Mouse (Mus musculus) hindbrain, embryonic 13.5 days (tissue): ENCODE measurements at regions not wholly inside any gene's neighbourhood (a gene's known extent, or its start where the extent isn't known, plus 50 kb on each side); places are given as distances from the start of the nearest gene placed in this dataset.
A peak's percentile ranks its signal among the peaks of the same experiment; 100 is the strongest.
"Not testable (repeated sequence)": the region's sequence is repeated elsewhere in the genome, so short reads cannot be mapped to it uniquely, and the experiment has no call there.

Experiments
- ATAC-seq: fragments of 200-750 bp; cut with Nextera tagmentation; 2 replicates; pipeline ENCODE4 v1.8.0; 2017; ENCODE audit warnings: moderate TSS enrichment; ENCODE audit not compliant: low FRiP score
- H3K27ac ChIP-seq: fragments of 300-500 bp; sonication (generic); 2 replicates; pipeline ENCODE4 v1.5.1; 2015; ENCODE audit warnings: inconsistent platforms, mild to moderate bottlenecking, moderate library complexity
- H3K27me3 ChIP-seq: fragments of 300-500 bp; sonication (generic); 2 replicates; pipeline ENCODE4 v1.6.1; 2015; ENCODE audit warnings: mild to moderate bottlenecking, inconsistent platforms
- H3K36me3 ChIP-seq: fragments of 300-500 bp; sonication (generic); 2 replicates; pipeline ENCODE4 v1.6.1; 2015; ENCODE audit warnings: mild to moderate bottlenecking, inconsistent platforms
- H3K4me1 ChIP-seq: fragments of 300-500 bp; sonication (generic); replicated peaks from 2 replicates; pipeline ENCODE4 v1.6.1; 2015; ENCODE audit warnings: inconsistent platforms
- H3K4me2 ChIP-seq: fragments of 300-500 bp; sonication (generic); 2 replicates; pipeline ENCODE4 v1.6.1; 2015; ENCODE audit warnings: inconsistent platforms, mild to moderate bottlenecking, moderate library complexity
- H3K4me3 ChIP-seq: fragments of 300-500 bp; sonication (generic); 2 replicates; pipeline ENCODE4 v1.5.1; 2015; ENCODE audit warnings: mild to moderate bottlenecking, inconsistent platforms
- H3K9ac ChIP-seq: fragments of 300-500 bp; sonication (generic); 2 replicates; pipeline ENCODE4 v1.6.1; 2015; ENCODE audit warnings: mild to moderate bottlenecking, inconsistent platforms
- H3K9me3 ChIP-seq: fragments of 300-500 bp; sonication (generic); 2 replicates; pipeline ENCODE4 v1.6.1; 2016; ENCODE audit warnings: inconsistent platforms
- WGBS: fragments of 180-500 bp; shearing (Covaris S2); methylation state at CpG from one replicate; pipeline ENCODE4 v1.1.7; 2015; 5-methylcytosine and 5-hydroxymethylcytosine counted together

- 87% methylated on average over 11 of the region's 11 CpGs for WGBS
- no peaks in the 10 kb centered on the region for H3K27me3 ChIP-seq
- no peak overlapping the region for H3K4me3 ChIP-seq
- H3K9ac ChIP-seq: no peak overlapping the region
- no peak overlapping the region for H3K4me2 ChIP-seq
- H3K27ac ChIP-seq: no peak overlapping the region
- H3K9me3 ChIP-seq: no peaks in the 10 kb centered on the region
- H3K36me3 ChIP-seq: no peaks in the 10 kb centered on the region
- no peak for ATAC-seq
- 0 out of 2 replicates have a peak, but pooled peaks cover 5% of the 10 kb centered on the region for H3K4me1 ChIP-seq
Observed at GRCm38 (mm10) chr12:65426884-65427283, 201.6 kb downstream of the Wdr20rt start.

- no peaks in the 10 kb centered on the region for H3K36me3 ChIP-seq
- H3K27ac ChIP-seq: no peak overlapping the region
- peak; percentile 77 for ATAC-seq
- peak overlapping the region; percentile 5 for H3K4me3 ChIP-seq
- 0 out of 2 replicates have a peak, but pooled peaks cover 5% of the 10 kb centered on the region for H3K4me1 ChIP-seq
- no peaks in the 10 kb centered on the region for H3K27me3 ChIP-seq
- H3K9ac ChIP-seq: no peak overlapping the region
- no peaks in the 10 kb centered on the region for H3K9me3 ChIP-seq
- 43% methylated on average over 23 of the region's 23 CpGs for WGBS
- peak overlapping the region; percentile 42 for H3K4me2 ChIP-seq
Observed at GRCm38 (mm10) chr12:65428214-65428981, 203.1 kb downstream of the Wdr20rt start.

- no peak overlapping the region for H3K4me2 ChIP-seq
- H3K9me3 ChIP-seq: no peaks in the 10 kb centered on the region
- no peak overlapping the region for H3K4me3 ChIP-seq
- no peaks in the 10 kb centered on the region for H3K36me3 ChIP-seq
- no peaks in the 10 kb centered on the region for H3K27me3 ChIP-seq
- H3K4me1 ChIP-seq: no peaks in the 10 kb centered on the region
- H3K9ac ChIP-seq: no peak overlapping the region
- no peak overlapping the region for H3K27ac ChIP-seq
- ATAC-seq: no peak
- WGBS: 90% methylated on average over 4 of the region's 4 CpGs
Observed at GRCm38 (mm10) chr12:65450845-65451244, 225.5 kb downstream of the Wdr20rt start.

GRCm38 (mm10) chr12:65455683-65456082 is 230.4 kb downstream of the Wdr20rt start:
- 90% methylated on average over 3 of the region's 3 CpGs for WGBS
- H3K27ac ChIP-seq: no peak overlapping the region
- H3K27me3 ChIP-seq: no peaks in the 10 kb centered on the region
- H3K4me3 ChIP-seq: no peak overlapping the region
- H3K9ac ChIP-seq: no peak overlapping the region
- no peaks in the 10 kb centered on the region for H3K9me3 ChIP-seq
- H3K4me2 ChIP-seq: no peak overlapping the region
- no peak for ATAC-seq
- H3K4me1 ChIP-seq: no peaks in the 10 kb centered on the region
- H3K36me3 ChIP-seq: no peaks in the 10 kb centered on the region

GRCm38 (mm10) chr12:65456956-65457355 is 231.6 kb downstream of the Wdr20rt start:
- ATAC-seq: no peak
- Histone ChIP-seq H3K9me3 (no peaks in the 10 kb centered on the region), H3K27me3 (no peaks in the 10 kb centered on the region), H3K4me1 (no peaks in the 10 kb centered on the region), H3K4me2 (no peak overlapping the region), H3K4me3 (no peak overlapping the region), H3K36me3 (no peaks in the 10 kb centered on the region), H3K9ac (no peak overlapping the region), H3K27ac (no peak overlapping the region)
- WGBS: 83% methylated on average over 3 of the region's 3 CpGs

- Histone ChIP-seq H3K9me3 (no peaks in the 10 kb centered on the region), H3K4me1 (no peaks in the 10 kb centered on the region), H3K27me3 (no peaks in the 10 kb centered on the region), H3K36me3 (no peaks in the 10 kb centered on the region), H3K9ac (no peak overlapping the region), H3K4me3 (no peak overlapping the region), H3K4me2 (no peak overlapping the region), H3K27ac (no peak overlapping the region)
- WGBS: 66% methylated on average over 2 of the region's 2 CpGs
- no peak for ATAC-seq
Observed at GRCm38 (mm10) chr12:65464246-65464645, 238.9 kb downstream of the Wdr20rt start.

- H3K9ac ChIP-seq, H3K4me3 ChIP-seq, H3K27me3 ChIP-seq, H3K36me3 ChIP-seq, H3K4me1 ChIP-seq, H3K9me3 ChIP-seq, H3K27ac ChIP-seq, ATAC-seq, H3K4me2 ChIP-seq: not testable (repeated sequence)
- WGBS: 59% methylated on average over 9 of the region's 9 CpGs
Observed at GRCm38 (mm10) chr12:65478674-65479073, 253.4 kb downstream of the Wdr20rt start.

GRCm38 (mm10) chr12:65480829-65481228 is 255.5 kb downstream of the Wdr20rt start:
- Histone ChIP-seq H3K9me3 (no peaks in the 10 kb centered on the region), H3K4me2 (no peak overlapping the region), H3K9ac (no peak overlapping the region), H3K4me1 (no peaks in the 10 kb centered on the region), H3K36me3 (no peaks in the 10 kb centered on the region), H3K27me3 (no peaks in the 10 kb centered on the region), H3K27ac (no peak overlapping the region), H3K4me3 (no peak overlapping the region)
- ATAC-seq: no peak
- WGBS: 78% methylated on average over 4 of the region's 4 CpGs

GRCm38 (mm10) chr12:65491092-65491491 is 265.8 kb downstream of the Wdr20rt start:
- no peaks in the 10 kb centered on the region for H3K27me3 ChIP-seq
- H3K4me2 ChIP-seq: no peak overlapping the region
- no peak overlapping the region for H3K27ac ChIP-seq
- WGBS: 78% methylated on average over 2 of the region's 2 CpGs
- H3K9ac ChIP-seq: no peak overlapping the region
- H3K36me3 ChIP-seq: no peaks in the 10 kb centered on the region
- no peak for ATAC-seq
- 0 out of 2 replicates have a peak, but pooled peaks cover 8% of the 10 kb centered on the region for H3K9me3 ChIP-seq
- no peak overlapping the region for H3K4me3 ChIP-seq
- H3K4me1 ChIP-seq: no peaks in the 10 kb centered on the region

GRCm38 (mm10) chr12:65494388-65495030 is 269.2 kb downstream of the Wdr20rt start:
- H3K27me3 ChIP-seq: no peaks in the 10 kb centered on the region
- WGBS: 91% methylated on average over 5 of the region's 5 CpGs
- H3K9me3 ChIP-seq: 0 out of 2 replicates have a peak, but pooled peaks cover 8% of the 10 kb centered on the region
- no peaks in the 10 kb centered on the region for H3K4me1 ChIP-seq
- H3K4me2 ChIP-seq: no peak overlapping the region
- ATAC-seq: no peak
- H3K27ac ChIP-seq: no peak overlapping the region
- no peak overlapping the region for H3K4me3 ChIP-seq
- no peak overlapping the region for H3K9ac ChIP-seq
- H3K36me3 ChIP-seq: no peaks in the 10 kb centered on the region

- no peak overlapping the region for H3K4me3 ChIP-seq
- WGBS: 79% methylated on average over 6 of the region's 6 CpGs
- no peaks in the 10 kb centered on the region for H3K27me3 ChIP-seq
- no peak overlapping the region for H3K9ac ChIP-seq
- 0 out of 2 replicates have a peak, but pooled peaks cover 8% of the 10 kb centered on the region for H3K9me3 ChIP-seq
- ATAC-seq: no peak
- H3K4me1 ChIP-seq: no peaks in the 10 kb centered on the region
- H3K4me2 ChIP-seq: no peak overlapping the region
- H3K27ac ChIP-seq: no peak overlapping the region
- no peaks in the 10 kb centered on the region for H3K36me3 ChIP-seq
Observed at GRCm38 (mm10) chr12:65496613-65497012, 271.3 kb downstream of the Wdr20rt start.

GRCm38 (mm10) chr12:65497602-65498001 is 272.3 kb downstream of the Wdr20rt start:
- 0 out of 2 replicates have a peak, but pooled peaks cover 8% of the 10 kb centered on the region for H3K9me3 ChIP-seq
- H3K4me1 ChIP-seq: no peaks in the 10 kb centered on the region
- H3K27ac ChIP-seq: no peak overlapping the region
- whole genome bisulfite sequencing: 80% methylated on average over 6 of the region's 6 CpGs
- no peak overlapping the region for H3K4me2 ChIP-seq
- no peak overlapping the region for H3K4me3 ChIP-seq
- no peak overlapping the region for H3K9ac ChIP-seq
- H3K36me3 ChIP-seq: no peaks in the 10 kb centered on the region
- no peak for ATAC-seq
- H3K27me3 ChIP-seq: no peaks in the 10 kb centered on the region

GRCm38 (mm10) chr12:65501459-65501858 is 276.1 kb downstream of the Wdr20rt start:
- 46% methylated on average over 2 of the region's 2 CpGs for WGBS
- no peak for ATAC-seq
- no peak overlapping the region for H3K4me2 ChIP-seq
- H3K27ac ChIP-seq: no peak overlapping the region
- H3K9me3 ChIP-seq: no peaks in the 10 kb centered on the region
- no peak overlapping the region for H3K9ac ChIP-seq
- no peak overlapping the region for H3K4me3 ChIP-seq
- H3K36me3 ChIP-seq: no peaks in the 10 kb centered on the region
- H3K4me1 ChIP-seq: no peaks in the 10 kb centered on the region
- no peaks in the 10 kb centered on the region for H3K27me3 ChIP-seq
